Mouse (Mus musculus): ENCODE data around the gene Sdk1. TPM values are rescaled to one million over a fixed set of nuclear protein-coding genes. Genes with fewer than 3 reads are reported as not detected.
A peak's percentile ranks its signal among the peaks of the same experiment; 100 is the strongest.

Gene Sdk1
- polyA plus RNA-seq, 1 experiment from 2014 or later, result 1.1 TPM

- Histone ChIP-seq H3K4me1 (ENCODE audit: control insufficient read depth, insufficient read depth, low read length) (no peaks in the 10 kb centered on the region), H3K4me2 (ENCODE audit: low read length) (no peak overlapping the region), H3K27me3 (replicated peaks; ENCODE audit: control insufficient read depth, insufficient read depth, low read length) (no peaks in the 10 kb centered on the region), H3K9ac (ENCODE audit: low read length) (no peak overlapping the region), H3K36me3 (ENCODE audit: control insufficient read depth, insufficient read depth, low read length) (no peaks in the 10 kb centered on the region), H3K4me3 (ENCODE audit: low read depth, low read length) (no peak overlapping the region), H3K27ac (ENCODE audit: low read depth, low read length) (no peak overlapping the region), H3K9me3 (replicated peaks; ENCODE audit: control insufficient read depth, low read length) (no peaks in the 10 kb centered on the region)
- ATAC-seq (no peak), DNase-seq (ENCODE audit: low spot score) (no peak)
- 79% methylated on average over 5 of the region's 5 CpGs for WGBS
Observed at GRCm38 (mm10) chr5:141391153-141391552, 149.9 kb downstream of the Sdk1 start.

- H3K4me1 ChIP-seq (ENCODE audit: control insufficient read depth, insufficient read depth, low read length), result no peaks in the 10 kb centered on the region
- no peak overlapping the region for H3K4me3 ChIP-seq (ENCODE audit: low read depth, low read length)
- no peaks in the 10 kb centered on the region for H3K9me3 ChIP-seq (replicated peaks; ENCODE audit: control insufficient read depth, low read length)
- H3K27me3 ChIP-seq (replicated peaks; ENCODE audit: control insufficient read depth, insufficient read depth, low read length), result no peaks in the 10 kb centered on the region
- H3K4me2 ChIP-seq (ENCODE audit: low read length), result no peak overlapping the region
- 79% methylated on average over 4 of the region's 4 CpGs for WGBS
- DNase-seq (ENCODE audit: low spot score) (no peak), ATAC-seq (no peak)
- no peaks in the 10 kb centered on the region for H3K36me3 ChIP-seq (ENCODE audit: control insufficient read depth, insufficient read depth, low read length)
- no peak overlapping the region for H3K9ac ChIP-seq (ENCODE audit: low read length)
- no peak overlapping the region for H3K27ac ChIP-seq (ENCODE audit: low read depth, low read length)
Observed at GRCm38 (mm10) chr5:141393846-141394245, 152.6 kb downstream of the Sdk1 start.

GRCm38 (mm10) chr5:141394586-141394985, 153.3 kb downstream of the Sdk1 start:
- H3K27ac ChIP-seq (ENCODE audit: low read depth, low read length), result no peak overlapping the region
- ATAC-seq (no peak), DNase-seq (ENCODE audit: low spot score) (no peak)
- no peaks in the 10 kb centered on the region for H3K36me3 ChIP-seq (ENCODE audit: control insufficient read depth, insufficient read depth, low read length)
- no peaks in the 10 kb centered on the region for H3K9me3 ChIP-seq (replicated peaks; ENCODE audit: control insufficient read depth, low read length)
- no peak overlapping the region for H3K4me3 ChIP-seq (ENCODE audit: low read depth, low read length)
- WGBS, result 92% methylated on average over 8 of the region's 8 CpGs
- H3K9ac ChIP-seq (ENCODE audit: low read length), result no peak overlapping the region
- no peaks in the 10 kb centered on the region for H3K27me3 ChIP-seq (replicated peaks; ENCODE audit: control insufficient read depth, insufficient read depth, low read length)
- no peak overlapping the region for H3K4me2 ChIP-seq (ENCODE audit: low read length)
- no peaks in the 10 kb centered on the region for H3K4me1 ChIP-seq (ENCODE audit: control insufficient read depth, insufficient read depth, low read length)

- WGBS, result 34% methylated on average over 8 of the region's 8 CpGs
- Histone ChIP-seq H3K4me1 (ENCODE audit: control insufficient read depth, insufficient read depth, low read length) (peaks cover 18% of the 10 kb centered on the region; the same call in 1 of the 2 replicates), H3K4me3 (ENCODE audit: low read depth, low read length) (no peak overlapping the region), H3K9ac (ENCODE audit: low read length) (no peak overlapping the region), H3K9me3 (replicated peaks; ENCODE audit: control insufficient read depth, low read length) (no peaks in the 10 kb centered on the region), H3K27me3 (replicated peaks; ENCODE audit: control insufficient read depth, insufficient read depth, low read length) (no peaks in the 10 kb centered on the region), H3K36me3 (ENCODE audit: control insufficient read depth, insufficient read depth, low read length) (no peaks in the 10 kb centered on the region), H3K4me2 (ENCODE audit: low read length) (no peak overlapping the region), H3K27ac (ENCODE audit: low read depth, low read length) (no peak overlapping the region)
- DNase-seq (ENCODE audit: low spot score), result peak; percentile 62
- ATAC-seq, result peak; percentile 44; the same call in 1 of the 2 replicates
Observed at GRCm38 (mm10) chr5:141403741-141404140, 162.5 kb downstream of the Sdk1 start.

GRCm38 (mm10) chr5:141404651-141405050, 163.4 kb downstream of the Sdk1 start:
- DNase-seq (ENCODE audit: low spot score) (no peak), ATAC-seq (no peak)
- H3K27me3 ChIP-seq (replicated peaks; ENCODE audit: control insufficient read depth, insufficient read depth, low read length), result no peaks in the 10 kb centered on the region
- H3K27ac ChIP-seq (ENCODE audit: low read depth, low read length), result no peak overlapping the region
- H3K4me1 ChIP-seq (ENCODE audit: control insufficient read depth, insufficient read depth, low read length), result peaks cover 18% of the 10 kb centered on the region; the same call in 1 of the 2 replicates
- WGBS, result 39% methylated on average over 2 of the region's 2 CpGs
- H3K4me2 ChIP-seq (ENCODE audit: low read length), result no peak overlapping the region
- H3K4me3 ChIP-seq (ENCODE audit: low read depth, low read length), result no peak overlapping the region
- no peaks in the 10 kb centered on the region for H3K36me3 ChIP-seq (ENCODE audit: control insufficient read depth, insufficient read depth, low read length)
- H3K9ac ChIP-seq (ENCODE audit: low read length), result no peak overlapping the region
- H3K9me3 ChIP-seq (replicated peaks; ENCODE audit: control insufficient read depth, low read length), result no peaks in the 10 kb centered on the region

- WGBS, result 57% methylated on average over 7 of the region's 7 CpGs
- Histone ChIP-seq H3K9me3 (replicated peaks; ENCODE audit: control insufficient read depth, low read length) (no peaks in the 10 kb centered on the region), H3K36me3 (ENCODE audit: control insufficient read depth, insufficient read depth, low read length) (no peaks in the 10 kb centered on the region), H3K27ac (ENCODE audit: low read depth, low read length) (no peak overlapping the region), H3K4me2 (ENCODE audit: low read length) (no peak overlapping the region), H3K9ac (ENCODE audit: low read length) (no peak overlapping the region), H3K27me3 (replicated peaks; ENCODE audit: control insufficient read depth, insufficient read depth, low read length) (no peaks in the 10 kb centered on the region), H3K4me3 (ENCODE audit: low read depth, low read length) (no peak overlapping the region), H3K4me1 (ENCODE audit: control insufficient read depth, insufficient read depth, low read length) (peaks cover 18% of the 10 kb centered on the region; the same call in 1 of the 2 replicates)
- DNase-seq (ENCODE audit: low spot score), result no peak
- ATAC-seq, result no peak
Observed at GRCm38 (mm10) chr5:141406926-141407325, 165.6 kb downstream of the Sdk1 start.

GRCm38 (mm10) chr5:141413013-141413412, 171.7 kb downstream of the Sdk1 start:
- ATAC-seq (no peak), DNase-seq (ENCODE audit: low spot score) (no peak)
- Histone ChIP-seq H3K9me3 (replicated peaks; ENCODE audit: control insufficient read depth, low read length) (no peaks in the 10 kb centered on the region), H3K4me3 (ENCODE audit: low read depth, low read length) (no peak overlapping the region), H3K27ac (ENCODE audit: low read depth, low read length) (no peak overlapping the region), H3K4me1 (ENCODE audit: control insufficient read depth, insufficient read depth, low read length) (no peaks in the 10 kb centered on the region), H3K36me3 (ENCODE audit: control insufficient read depth, insufficient read depth, low read length) (no peaks in the 10 kb centered on the region), H3K4me2 (ENCODE audit: low read length) (no peak overlapping the region), H3K9ac (ENCODE audit: low read length) (no peak overlapping the region), H3K27me3 (replicated peaks; ENCODE audit: control insufficient read depth, insufficient read depth, low read length) (no peaks in the 10 kb centered on the region)
- WGBS, result 76% methylated on average over 11 of the region's 11 CpGs

- H3K4me1 ChIP-seq (ENCODE audit: control insufficient read depth, insufficient read depth, low read length), result no peaks in the 10 kb centered on the region
- no peak overlapping the region for H3K4me2 ChIP-seq (ENCODE audit: low read length)
- H3K27me3 ChIP-seq (replicated peaks; ENCODE audit: control insufficient read depth, insufficient read depth, low read length), result no peaks in the 10 kb centered on the region
- H3K27ac ChIP-seq (ENCODE audit: low read depth, low read length), result no peak overlapping the region
- ATAC-seq, result no peak
- 78% methylated on average over 10 of the region's 10 CpGs for WGBS
- no peak overlapping the region for H3K9ac ChIP-seq (ENCODE audit: low read length)
- DNase-seq (ENCODE audit: low spot score), result no peak
- H3K4me3 ChIP-seq (ENCODE audit: low read depth, low read length), result no peak overlapping the region
- H3K9me3 ChIP-seq (replicated peaks; ENCODE audit: control insufficient read depth, low read length), result no peaks in the 10 kb centered on the region
- no peaks in the 10 kb centered on the region for H3K36me3 ChIP-seq (ENCODE audit: control insufficient read depth, insufficient read depth, low read length)
Observed at GRCm38 (mm10) chr5:141415644-141416243, 174.5 kb downstream of the Sdk1 start.

GRCm38 (mm10) chr5:141428132-141428531, 186.8 kb downstream of the Sdk1 start:
- H3K9ac ChIP-seq (ENCODE audit: low read length), result no peak overlapping the region
- WGBS, result 74% methylated on average over 3 of the region's 3 CpGs
- H3K4me2 ChIP-seq (ENCODE audit: low read length), result no peak overlapping the region
- ATAC-seq (no peak), DNase-seq (ENCODE audit: low spot score) (no peak)
- H3K4me3 ChIP-seq (ENCODE audit: low read depth, low read length), result no peak overlapping the region
- H3K27ac ChIP-seq (ENCODE audit: low read depth, low read length), result no peak overlapping the region
- no peaks in the 10 kb centered on the region for H3K4me1 ChIP-seq (ENCODE audit: control insufficient read depth, insufficient read depth, low read length)
- H3K9me3 ChIP-seq (replicated peaks; ENCODE audit: control insufficient read depth, low read length), result no peaks in the 10 kb centered on the region
- no peaks in the 10 kb centered on the region; the same call in 1 of the 2 replicates for H3K27me3 ChIP-seq (replicated peaks; ENCODE audit: control insufficient read depth, insufficient read depth, low read length)
- no peaks in the 10 kb centered on the region for H3K36me3 ChIP-seq (ENCODE audit: control insufficient read depth, insufficient read depth, low read length)
